Mouse (Mus musculus) fibroblast of lung, adult 2 months (primary cell): ENCODE data around the gene Gm13124.
"Not testable (repeated sequence)": the region's sequence is repeated elsewhere in the genome, so short reads cannot be mapped to it uniquely, and the experiment has no call there.

Experiments
- DNase-seq: peaks from one replicate; pipeline ENCODE4 v3.0.0-alpha.2; 2011; ENCODE audit warnings: low read depth

Gm13124 gene

GRCm38 (mm10) chr4:144565034-144565433 lies at the start of gene Gm13124:
Gene Gm13124 (minus strand): TSS chr4:144565134.
- no peak for DNase-seq

- DNase-seq: no peak
Observed at GRCm38 (mm10) chr4:144614586-144614985, 49.7 kb upstream of the Gm13124 start.

GRCm38 (mm10) chr4:144613407-144613806 lies 48.5 kb upstream of the Gm13124 start, which contains the start of gene Aadacl4:
Gene Aadacl4 (plus strand): TSS chr4:144613707.
- DNase-seq: no peak

GRCm38 (mm10) chr4:144592790-144593189 lies 27.9 kb upstream of the Gm13124 start:
- DNase-seq: no peak

GRCm38 (mm10) chr4:144586207-144586606 lies 21.3 kb upstream of the Gm13124 start:
- DNase-seq: not testable (repeated sequence)

- DNase-seq: no peak
Observed at GRCm38 (mm10) chr4:144567752-144568151, 2.8 kb upstream of the Gm13124 start.

- no peak for DNase-seq
Observed at GRCm38 (mm10) chr4:144561205-144561604, 3.7 kb downstream of the Gm13124 start.

GRCm38 (mm10) chr4:144559792-144560191 lies 5.1 kb downstream of the Gm13124 start:
- DNase-seq: no peak

GRCm38 (mm10) chr4:144551156-144551555 lies 13.8 kb downstream of the Gm13124 start:
- DNase-seq: no peak

GRCm38 (mm10) chr4:144545339-144545738 lies 19.6 kb downstream of the Gm13124 start:
- DNase-seq: not testable (repeated sequence)

- DNase-seq: no peak
Observed at GRCm38 (mm10) chr4:144544689-144545088, 20.2 kb downstream of the Gm13124 start.

GRCm38 (mm10) chr4:144519522-144519921 lies 45.4 kb downstream of the Gm13124 start, which contains the start of gene 9430007A20Rik:
Gene 9430007A20Rik (plus strand): TSS chr4:144519822.
- no peak for DNase-seq

GRCm38 (mm10) chr4:144506518-144506917 lies 58.4 kb downstream of the Gm13124 start:
- no peak for DNase-seq
